Mouse (Mus musculus) bone marrow, adult 2 months (tissue): ENCODE results near the gene Pex10.

Experiments used
- CTCF ChIP-seq: fragments of 200-500 bp; IDR thresholded peaks from 2 replicates; pipeline ENCODE4 v1.5.1; 2011; ENCODE audit warnings: low read length, control low read depth; ENCODE audit not compliant: control insufficient read depth, insufficient read depth
- POLR2A ChIP-seq: fragments of 200-500 bp; IDR thresholded peaks from 2 replicates; pipeline ENCODE4 v1.6.1; 2011; ENCODE audit warnings: low read depth, mild to moderate bottlenecking, control low read depth, low read length, borderline replicate concordance; ENCODE audit not compliant: control insufficient read depth

- TF ChIP-seq CTCF (no peak), POLR2A (no peak)
Observed at GRCm38 (mm10) chr4:155075137-155075536, 8.3 kb downstream of the Pex10 start.
